Mouse (Mus musculus) Patski (cell line): ENCODE measurements at regions not wholly inside any gene's neighbourhood (a gene's known extent, or its start where the extent isn't known, plus 50 kb on each side); places are given as distances from the start of the nearest gene placed in this dataset.

ENCODE experiments used
- ATAC-seq: fragments of 100-300 bp; one replicate; pipeline ENCODE4 v1.8.0; 2021
- CTCF ChIA-PET: fragments of 350-600 bp; sonication (Branson Sonifier 250); formaldehyde crosslinking; loops from one replicate; lab custom pipeline; 2022; ENCODE audit warnings: inconsistent platforms; lab: Charles Lee
- POLR2A ChIA-PET: fragments of 350-600 bp; sonication (Branson Sonifier 250); formaldehyde crosslinking; loops from one replicate; lab custom pipeline; 2022; ENCODE audit warnings: antibody characterized with exemption, inconsistent platforms; lab: Charles Lee
- DNase-seq: peaks from one replicate; pipeline ENCODE4 v3.0.0-alpha.2; 2011; ENCODE audit warnings: low read depth, low spot score
- H3K27me3 ChIP-seq: fragments of 371-371 bp; one replicate; pipeline ENCODE4 v1.5.1; 2021
- CTCF ChIP-seq: fragments of 100-300 bp; IDR thresholded peaks from one replicate; pipeline ENCODE4 v1.5.1; 2021
- in situ Hi-C: fragments of 300-500 bp; cut with MboI; formaldehyde crosslinking; loops from 3 replicates; pipeline ENCODE4 v1.11.1; 2018; ENCODE audit warnings: low pct_unique_long_range_greater_than_20kb, mixed read lengths

DNA sequence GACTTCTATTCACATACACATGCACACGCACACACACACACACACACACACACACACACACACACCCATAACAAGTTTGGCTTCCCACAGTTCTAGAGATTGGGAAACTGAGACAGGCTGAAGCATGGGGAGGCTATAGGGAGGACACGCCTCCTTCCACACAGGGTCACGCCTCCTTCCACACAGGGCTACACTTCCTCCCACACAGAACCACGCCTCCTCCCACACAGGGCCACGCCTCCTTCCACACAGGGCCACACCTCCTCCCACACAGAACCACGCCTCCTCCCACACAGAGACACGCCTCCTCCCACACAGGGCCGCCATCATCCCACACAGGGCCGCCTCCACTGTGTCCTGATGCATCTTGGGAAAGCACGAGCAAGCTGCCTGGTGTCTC lies 401.9 kb upstream of the Kazn start:
- ATAC-seq (no peak), DNase-seq (no peak)
- CTCF ChIA-PET: no interaction called here
- no peak for TF ChIP-seq CTCF
- in situ Hi-C loops: no loop called here
- no peaks in the 10 kb centered on the region for H3K27me3 ChIP-seq
- POLR2A ChIA-PET: no interaction called here

DNA sequence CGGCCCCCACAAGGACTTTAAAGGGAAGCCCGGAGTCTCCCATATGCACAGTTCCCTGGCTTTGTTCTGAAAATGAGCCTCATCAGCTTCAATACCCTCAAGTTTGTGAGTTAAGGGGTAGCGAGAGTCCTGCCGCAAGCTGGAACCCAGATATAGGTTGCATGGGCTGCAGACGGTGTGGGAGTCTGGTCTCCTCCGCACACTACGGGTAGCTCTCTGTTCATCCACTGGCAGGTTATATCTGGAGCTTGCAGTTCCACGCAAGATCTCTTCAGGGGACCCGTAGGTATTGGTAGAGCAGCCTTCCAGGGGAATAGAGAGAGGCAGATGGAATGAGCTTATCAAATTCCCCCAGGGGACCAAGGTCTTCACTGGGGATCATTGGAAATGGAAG lies 400.1 kb upstream of the Kazn start:
- CTCF ChIA-PET: no interaction called here
- DNase-seq: no peak
- no peak for TF ChIP-seq CTCF
- ATAC-seq: no peak
- H3K27me3 ChIP-seq: no peaks in the 10 kb centered on the region
- in situ Hi-C loops: no loop called here
- POLR2A ChIA-PET: no interaction called here

DNA sequence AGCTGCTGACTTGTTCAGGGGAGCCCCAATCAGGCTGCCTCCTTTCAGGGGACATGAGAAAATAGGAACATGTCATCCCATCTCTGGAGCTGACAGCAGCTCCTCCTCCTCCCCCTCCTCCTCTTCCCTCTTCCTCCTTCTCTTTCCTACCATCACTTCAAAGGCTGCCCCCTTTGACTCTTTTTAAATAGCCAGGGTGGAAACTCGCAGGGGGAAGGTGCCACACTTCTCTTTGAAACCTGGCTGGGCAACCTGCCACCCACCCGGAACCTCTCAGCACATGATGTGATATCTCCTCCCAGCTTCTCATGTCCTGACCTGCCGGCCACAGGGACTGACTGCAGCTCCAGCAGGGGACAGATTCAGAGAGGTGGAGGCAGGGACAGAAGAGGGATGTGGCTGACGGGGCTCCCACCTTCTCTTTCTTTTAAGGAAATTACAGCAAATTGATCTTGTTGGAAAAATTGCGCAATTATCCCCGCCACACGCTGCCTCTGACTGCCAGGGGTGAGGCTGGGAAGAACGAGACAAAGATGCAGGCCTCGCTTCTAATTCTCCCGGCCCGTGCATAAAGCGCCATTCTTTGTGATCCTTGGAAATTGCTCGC lies 399.6 kb upstream of the Kazn start:
- in situ Hi-C loops: no loop called here
- ChIA-PET POLR2A (no interaction called here), CTCF (no interaction called here)

DNA sequence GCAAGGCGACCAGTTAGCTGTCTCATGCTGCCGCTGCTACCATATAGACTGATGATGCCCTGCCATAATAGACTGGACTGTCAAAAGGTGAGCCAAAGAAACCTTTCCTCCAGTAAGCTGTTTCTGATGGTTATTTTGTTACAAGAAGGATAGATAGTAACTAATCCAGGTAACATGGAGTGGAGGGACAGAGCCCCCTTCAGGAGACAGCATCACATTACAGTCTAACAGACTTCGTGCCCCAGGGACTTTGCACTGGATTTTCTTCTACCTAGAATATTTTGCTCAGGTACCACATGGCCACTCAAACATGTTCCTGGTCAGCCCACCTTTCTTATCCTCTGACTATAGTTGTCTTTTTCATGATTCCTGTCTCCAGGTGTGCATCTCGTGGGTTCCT lies 398.9 kb upstream of the Kazn start:
- no peak for TF ChIP-seq CTCF
- in situ Hi-C loops: no loop called here
- DNase-seq (no peak), ATAC-seq (no peak)
- POLR2A ChIA-PET: no interaction called here
- CTCF ChIA-PET: no interaction called here
- H3K27me3 ChIP-seq: no peaks in the 10 kb centered on the region

More for the DNA sequence above, 399.6 kb upstream of the Kazn start:
- H3K27me3 ChIP-seq: no peaks in the 10 kb centered on the region
- no peak for ATAC-seq
- no peak for DNase-seq
- no peak for TF ChIP-seq CTCF

DNA sequence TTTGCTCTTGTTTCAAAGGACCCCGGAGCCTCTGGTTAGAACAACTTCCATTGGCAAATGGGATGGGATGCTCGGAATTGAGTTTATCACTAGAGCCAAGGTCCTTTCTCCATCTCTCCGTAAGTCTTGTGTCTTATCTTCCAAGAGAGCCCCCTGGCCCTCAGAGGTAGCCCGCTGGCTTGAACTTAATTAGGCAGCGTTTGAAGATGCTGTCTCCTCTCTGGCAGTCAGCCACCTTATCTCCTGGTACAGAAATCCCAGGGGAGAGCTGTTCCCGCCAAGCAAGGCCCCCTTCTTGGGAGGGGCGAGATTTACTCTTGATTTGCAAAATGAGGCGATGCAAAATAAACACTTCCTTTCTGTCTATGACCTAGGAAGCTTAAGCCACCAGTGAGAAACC lies 395.2 kb upstream of the Kazn start:
- TF ChIP-seq CTCF: no peak
- POLR2A ChIA-PET: no interaction called here
- DNase-seq (no peak), ATAC-seq (no peak)
- in situ Hi-C loops: no loop called here
- CTCF ChIA-PET: no interaction called here
- H3K27me3 ChIP-seq: no peaks in the 10 kb centered on the region

DNA sequence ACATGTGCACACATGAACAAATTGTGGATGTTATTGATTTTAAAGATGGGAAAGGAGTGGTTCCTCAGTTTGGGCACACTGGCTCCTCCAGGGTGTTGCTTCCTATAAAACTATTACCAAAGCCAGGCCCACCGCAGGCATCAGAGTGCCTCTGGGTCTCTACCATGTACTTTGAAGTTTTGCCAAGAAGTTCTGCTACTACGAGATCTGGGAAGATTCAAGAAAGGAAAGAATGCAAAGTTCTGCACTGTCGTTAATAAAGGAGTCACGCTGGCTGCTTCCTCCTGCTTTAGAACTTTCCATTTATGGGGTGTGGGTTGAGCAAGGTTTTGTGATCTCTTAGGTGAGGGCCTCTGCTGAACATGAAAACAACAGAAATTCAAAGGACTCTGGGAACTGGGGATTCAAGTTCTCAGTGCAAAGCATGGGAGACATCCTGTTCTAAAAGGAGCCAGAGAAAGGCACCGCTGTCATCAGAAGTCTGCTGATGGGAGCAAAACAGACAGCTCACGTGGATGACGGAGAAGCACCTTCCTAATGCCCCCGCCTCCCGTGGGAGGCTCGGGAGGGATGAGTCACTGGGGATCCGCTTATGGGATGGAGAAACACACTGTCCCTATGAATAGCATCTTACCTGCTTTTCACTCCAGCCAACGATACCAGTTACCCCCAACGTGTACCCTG lies 394.6 kb upstream of the Kazn start:
- in situ Hi-C loops: no loop called here
- DNase-seq (no peak), ATAC-seq (no peak)
- ChIA-PET CTCF (no interaction called here), POLR2A (no interaction called here)
- no peaks in the 10 kb centered on the region for H3K27me3 ChIP-seq
- no peak for TF ChIP-seq CTCF

DNA sequence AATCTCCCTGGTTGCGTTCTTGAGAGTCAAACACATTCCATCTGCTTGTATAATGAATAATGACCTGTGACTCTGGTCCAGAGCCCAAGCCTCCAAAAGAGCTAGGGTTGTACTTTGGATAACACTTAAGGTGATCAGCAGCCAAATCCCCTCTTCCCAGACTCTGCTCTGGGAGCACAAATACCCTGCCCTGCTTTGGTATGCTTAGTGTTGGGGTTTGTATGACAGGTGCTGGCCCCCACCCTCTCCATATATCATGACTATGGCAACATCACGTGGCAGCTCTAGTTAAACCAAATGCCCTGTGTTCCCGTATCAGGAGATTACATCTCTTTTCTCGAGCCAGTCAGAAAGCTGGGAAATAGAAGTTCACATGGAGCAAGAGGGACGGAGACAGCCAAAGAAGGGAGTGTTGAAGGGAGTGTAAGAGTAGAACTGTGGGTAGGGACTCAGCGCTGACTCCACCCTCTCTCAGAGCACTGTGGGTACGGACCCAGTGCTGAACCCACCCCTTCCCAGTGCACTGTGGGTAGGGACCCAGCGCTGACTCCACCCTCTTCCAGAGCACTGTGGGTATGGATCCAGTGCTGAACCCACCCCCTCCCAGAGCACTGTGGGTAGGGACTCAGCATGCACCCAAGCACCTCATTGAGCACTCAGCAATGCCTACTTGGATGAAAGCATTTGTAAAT lies 387.4 kb upstream of the Kazn start:
- CTCF ChIA-PET: no interaction called here
- no peak for TF ChIP-seq CTCF
- in situ Hi-C loops: no loop called here
- H3K27me3 ChIP-seq: no peaks in the 10 kb centered on the region
- DNase-seq: no peak
- no peak for ATAC-seq
- POLR2A ChIA-PET: no interaction called here

DNA sequence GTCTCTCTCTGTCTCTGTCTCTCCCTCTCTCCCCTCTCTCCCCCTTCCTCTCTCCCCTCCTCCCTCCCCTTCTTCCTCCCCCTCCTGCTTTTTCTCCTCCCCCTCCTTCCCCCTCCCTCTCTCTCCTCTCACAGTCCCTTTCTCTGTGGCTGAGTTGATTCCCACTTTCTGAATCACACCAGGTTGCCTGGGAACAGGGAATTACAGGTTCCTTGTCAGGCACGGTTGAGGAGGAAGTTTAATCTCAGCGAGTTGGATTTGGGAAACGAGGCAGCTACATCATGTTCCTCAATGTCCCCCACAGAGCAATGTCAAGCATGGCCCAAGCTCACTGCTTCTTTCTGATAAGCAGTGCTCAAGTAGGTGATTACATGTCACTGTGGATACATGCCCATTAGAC lies 386.3 kb upstream of the Kazn start:
- DNase-seq (no peak), ATAC-seq (no peak)
- no peak for TF ChIP-seq CTCF
- ChIA-PET POLR2A (interaction anchor here (0.6 kb wide), 1 partner anchor 72 kb away, joined by 3 read pairs; no protein-coding TSS in a partner anchor), CTCF (no interaction called here)
- no peaks in the 10 kb centered on the region for H3K27me3 ChIP-seq
- in situ Hi-C loops: no loop called here

DNA sequence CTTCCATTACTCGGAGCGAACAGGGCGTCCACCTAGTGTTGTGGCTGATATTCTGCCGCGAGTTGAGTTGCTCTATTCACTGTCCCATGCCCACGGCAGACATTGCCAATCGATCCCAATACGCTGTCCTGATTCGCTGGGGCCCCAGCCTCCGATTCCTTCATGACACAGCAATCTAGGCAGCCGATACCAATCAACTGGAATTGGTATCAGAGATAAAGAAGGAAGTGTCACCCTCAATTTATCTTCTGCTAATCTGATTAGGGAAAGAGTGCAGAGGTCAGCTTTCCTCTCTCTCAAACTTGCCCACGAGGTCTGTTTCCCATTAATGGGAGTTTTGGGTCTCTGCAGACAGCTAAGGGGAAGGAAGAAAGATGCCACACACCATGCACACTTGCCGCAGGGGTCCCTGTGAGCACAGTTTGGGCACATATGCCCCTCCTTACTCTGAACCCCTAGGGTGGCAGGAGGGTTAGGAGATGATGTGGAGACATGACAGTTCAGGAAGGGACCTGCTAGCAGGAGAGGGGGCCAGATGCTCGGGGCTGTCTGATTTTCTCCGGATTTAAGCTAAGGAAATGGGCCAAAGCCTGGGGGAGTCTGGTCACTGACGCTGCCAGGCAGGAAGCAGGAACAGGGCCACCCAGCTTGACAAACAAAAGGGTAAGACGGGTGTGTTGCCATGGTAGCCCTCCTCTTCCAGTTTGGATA lies 383.1 kb upstream of the Kazn start:
- TF ChIP-seq CTCF: no peak
- in situ Hi-C loops: no loop called here
- ChIA-PET POLR2A (no interaction called here), CTCF (no interaction called here)
- H3K27me3 ChIP-seq: no peaks in the 10 kb centered on the region
- ATAC-seq (no peak), DNase-seq (no peak)

DNA sequence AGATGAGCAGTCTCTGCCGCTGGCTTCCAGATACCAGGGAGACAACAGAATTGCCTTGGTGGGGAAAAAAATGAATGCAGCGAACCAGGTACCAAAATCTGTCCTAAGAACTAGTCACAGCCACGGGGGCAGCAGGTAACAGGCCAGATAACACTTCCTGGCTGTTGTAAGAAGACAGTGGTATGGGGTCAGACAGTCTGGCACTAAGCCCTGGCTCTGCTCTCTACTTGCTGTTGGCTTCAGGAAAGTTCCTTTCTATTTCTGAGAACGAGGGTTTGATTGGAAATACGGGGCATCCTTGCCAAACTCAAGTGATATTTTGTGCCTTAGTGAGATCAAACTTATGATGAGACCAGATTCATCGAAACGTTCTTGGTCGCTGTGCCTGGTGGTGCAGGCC lies 380.2 kb upstream of the Kazn start:
- in situ Hi-C loops: no loop called here
- DNase-seq (no peak), ATAC-seq (no peak)
- no peak for TF ChIP-seq CTCF
- no peaks in the 10 kb centered on the region for H3K27me3 ChIP-seq
- ChIA-PET POLR2A (no interaction called here), CTCF (no interaction called here)

DNA sequence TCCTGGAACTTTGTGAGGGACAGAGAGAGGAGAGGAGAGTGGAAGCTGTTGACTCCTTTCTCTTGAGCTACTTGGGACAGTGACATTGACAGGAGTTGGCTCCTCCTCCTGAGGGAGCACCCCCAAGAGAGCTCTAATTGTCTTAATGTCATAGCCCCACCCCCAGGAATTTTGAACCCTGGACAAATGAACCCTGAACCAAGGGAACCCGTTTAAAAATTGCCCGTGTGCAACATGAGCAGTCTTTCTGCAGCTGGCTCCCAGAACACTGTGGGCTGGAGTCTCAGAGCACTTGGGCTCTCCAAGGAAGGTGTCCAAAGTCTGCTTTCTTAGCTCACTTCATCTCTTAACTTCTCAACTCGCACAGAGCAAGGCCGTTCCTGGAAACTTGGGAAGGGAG lies 379.6 kb upstream of the Kazn start:
- in situ Hi-C loops: no loop called here
- no peaks in the 10 kb centered on the region for H3K27me3 ChIP-seq
- DNase-seq (no peak), ATAC-seq (no peak)
- ChIA-PET CTCF (interaction anchor here (1.2 kb wide), 1 partner anchor 262 kb away, joined by 3 read pairs; no protein-coding TSS in a partner anchor), POLR2A (no interaction called here)
- TF ChIP-seq CTCF: no peak
